Mouse (Mus musculus) monocyte, adult 2 months (primary cell): ENCODE results near the gene Tpgs1.
A peak's percentile ranks its signal among the peaks of the same experiment; 100 is the strongest.
"Not testable (repeated sequence)": the region's sequence is repeated elsewhere in the genome, so short reads cannot be mapped to it uniquely, and the experiment has no call there.

Experiments used
- DNase-seq, 2 experiments: peaks; one replicate each; pipeline ENCODE4 v3.0.0; 2022; ENCODE audit warnings: low spot score in 2 of 2, low read depth in 1 of 2

The Tpgs1 gene

DNA sequence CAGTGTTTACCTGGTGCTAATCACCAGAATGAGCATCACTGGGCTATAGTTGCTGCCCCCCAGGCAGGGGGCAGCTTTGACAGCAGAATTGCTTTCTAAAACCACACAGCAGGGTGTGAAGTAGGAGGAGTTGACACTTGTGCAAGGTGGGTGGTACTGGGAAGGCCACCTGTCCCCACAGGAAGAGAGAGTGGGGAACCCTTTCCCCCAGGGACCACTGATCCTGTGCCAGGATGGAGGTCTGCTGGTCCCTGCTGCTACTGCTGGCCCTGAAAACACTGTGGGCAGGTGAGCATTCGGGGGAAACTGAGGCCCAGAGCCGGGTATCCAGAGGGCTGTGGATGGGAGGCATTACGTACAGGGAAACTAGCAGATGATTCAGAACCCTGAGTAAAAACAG lies 20.0 kb downstream of the Tpgs1 start:
- no peak for DNase-seq

DNA sequence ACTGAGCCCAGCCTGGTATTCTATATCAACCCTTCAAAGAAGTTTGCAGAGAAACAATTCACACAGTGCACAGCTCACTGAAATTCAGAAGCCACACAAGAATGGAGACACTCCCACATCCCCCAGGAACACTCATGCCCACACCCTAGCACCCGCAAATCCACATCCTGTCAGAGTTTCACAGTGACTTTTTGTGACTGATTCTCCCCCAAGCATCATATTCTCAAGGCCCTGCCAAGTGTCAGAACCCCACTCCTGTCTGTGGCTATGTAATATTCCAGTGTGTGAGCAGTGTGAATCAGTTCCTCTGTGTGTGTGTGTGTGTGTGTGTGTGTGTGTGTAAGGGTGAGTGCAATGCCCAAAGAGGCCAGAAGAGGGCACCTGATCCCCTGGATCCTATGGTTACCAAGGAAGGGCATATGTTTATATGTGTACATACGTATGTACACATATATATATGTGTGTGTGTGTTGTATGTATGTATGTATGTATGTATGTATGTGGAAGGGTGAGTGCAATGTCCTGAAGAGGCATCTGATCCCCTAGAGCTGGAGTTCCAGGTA lies 22.9 kb downstream of the Tpgs1 start:
- DNase-seq = no peak

DNA sequence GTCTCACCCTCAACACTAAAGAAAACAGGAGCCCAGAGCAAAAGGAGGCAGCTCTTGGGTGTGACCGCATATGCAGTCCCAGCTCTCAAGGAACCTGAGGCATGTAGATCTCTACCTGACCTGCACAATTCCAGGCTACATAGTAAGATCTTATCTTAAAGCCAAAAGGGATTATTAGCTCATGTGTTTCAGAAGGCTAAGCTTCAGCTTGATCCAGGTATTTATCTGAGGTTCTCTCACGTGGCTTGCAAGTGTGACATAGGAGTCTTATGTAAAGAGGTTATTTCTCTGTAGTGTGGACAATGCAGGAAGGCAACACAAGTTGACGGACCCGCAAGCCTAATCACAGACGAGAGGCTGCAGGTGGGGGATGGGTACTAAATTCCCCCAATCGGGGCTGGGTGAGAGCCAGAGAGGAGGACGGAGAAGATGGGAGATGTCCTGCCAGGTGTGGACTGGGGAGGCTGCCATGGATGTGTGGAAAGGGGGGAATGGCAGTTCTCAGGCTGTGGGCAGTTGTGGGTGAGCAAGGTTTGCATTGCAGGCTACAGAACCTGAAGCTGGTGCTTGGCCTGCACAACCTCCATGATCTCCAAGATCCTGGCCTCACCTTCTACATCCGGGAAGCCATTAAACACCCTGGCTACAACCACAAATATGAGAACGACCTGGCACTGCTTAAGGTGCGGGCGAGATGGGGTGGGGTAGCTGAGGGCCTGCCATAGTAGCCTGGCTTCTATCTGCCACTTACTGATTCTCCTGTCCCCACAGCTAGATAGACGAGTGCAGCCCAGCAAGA lies 24.6 kb downstream of the Tpgs1 start:
- DNase-seq = no peak

DNA sequence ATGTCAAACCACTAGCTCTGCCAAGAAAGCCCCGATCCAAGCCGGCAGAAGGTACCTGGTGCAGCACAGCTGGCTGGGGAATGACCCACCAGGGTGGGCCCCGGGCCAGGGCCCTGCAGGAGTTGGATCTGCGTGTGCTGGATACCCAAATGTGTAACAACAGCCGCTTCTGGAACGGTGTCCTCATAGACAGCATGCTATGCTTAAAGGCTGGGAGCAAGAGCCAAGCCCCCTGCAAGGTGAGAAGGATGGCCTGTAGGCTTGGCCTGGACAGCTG lies 25.1 kb downstream of the Tpgs1 start:
- no peak for DNase-seq

DNA sequence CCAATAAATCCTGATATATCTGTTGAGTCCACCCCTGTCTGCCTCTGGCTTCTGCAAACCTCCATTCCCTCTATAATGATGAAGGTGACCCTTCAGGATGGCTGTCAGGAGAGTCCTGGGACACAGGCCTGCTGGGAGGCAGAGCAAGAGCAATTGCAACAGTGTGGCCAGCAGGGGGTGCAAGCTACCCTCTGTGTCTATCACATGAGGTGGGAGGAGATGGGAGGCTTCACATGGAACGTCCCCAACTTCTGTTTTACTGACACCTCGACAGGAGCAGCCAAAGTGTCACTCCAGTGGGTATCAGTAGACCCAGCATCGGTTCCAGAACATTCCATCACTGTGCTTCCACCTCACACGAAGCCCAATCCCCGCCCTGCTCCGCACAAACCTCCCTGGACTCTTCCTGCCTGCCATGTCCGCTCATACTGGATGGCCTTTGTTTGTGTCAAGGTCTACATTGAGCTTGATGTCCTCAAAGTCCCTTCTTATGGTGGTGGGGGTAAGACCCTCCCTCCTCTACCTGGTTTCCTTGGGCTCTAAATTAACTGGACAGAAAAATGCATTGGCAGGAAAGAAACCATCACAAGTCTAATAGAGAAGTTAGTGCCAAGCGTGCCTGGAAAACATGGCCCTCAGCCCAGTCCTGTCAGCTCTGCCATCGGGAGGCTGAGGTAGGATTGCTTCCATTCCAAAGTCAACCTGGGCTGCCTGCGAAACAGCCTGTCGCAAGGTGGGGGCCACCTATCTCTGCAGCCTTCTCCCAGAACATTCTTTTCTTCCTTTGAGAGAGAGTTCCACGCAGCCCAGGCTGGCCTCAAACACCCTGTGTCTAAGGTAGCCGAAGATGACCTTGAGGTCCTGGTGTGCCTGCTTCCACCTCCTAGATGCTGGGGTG lies 26.3 kb downstream of the Tpgs1 start:
- DNase-seq = peak in 1 of 2 experiments; percentile 60

DNA sequence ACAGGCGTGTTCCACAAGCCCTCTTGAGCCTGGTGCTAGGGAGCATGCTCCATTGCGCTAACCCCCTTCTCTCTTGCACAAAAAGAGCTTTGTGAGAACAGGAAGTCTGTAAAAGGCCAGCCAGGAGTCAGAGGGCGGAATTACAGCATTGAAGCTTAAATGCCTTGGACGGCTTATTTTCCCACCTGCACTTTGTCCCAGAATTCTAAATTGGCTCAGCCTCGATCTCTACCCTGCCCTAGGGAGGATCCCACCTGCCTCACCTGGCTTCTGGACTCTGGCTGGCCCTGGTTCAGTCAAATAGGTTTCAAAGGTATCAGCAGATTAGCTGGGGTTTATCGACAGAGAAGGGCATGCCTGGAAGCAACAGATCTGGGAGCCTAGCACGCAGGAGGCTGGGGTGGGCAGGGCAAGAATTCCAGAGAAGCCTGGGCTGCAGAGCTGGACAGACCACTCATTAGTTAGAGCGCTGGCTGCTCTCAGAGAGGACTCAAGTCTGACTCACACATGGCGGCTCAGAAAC lies 27.0 kb downstream of the Tpgs1 start:
- no peak for DNase-seq

DNA sequence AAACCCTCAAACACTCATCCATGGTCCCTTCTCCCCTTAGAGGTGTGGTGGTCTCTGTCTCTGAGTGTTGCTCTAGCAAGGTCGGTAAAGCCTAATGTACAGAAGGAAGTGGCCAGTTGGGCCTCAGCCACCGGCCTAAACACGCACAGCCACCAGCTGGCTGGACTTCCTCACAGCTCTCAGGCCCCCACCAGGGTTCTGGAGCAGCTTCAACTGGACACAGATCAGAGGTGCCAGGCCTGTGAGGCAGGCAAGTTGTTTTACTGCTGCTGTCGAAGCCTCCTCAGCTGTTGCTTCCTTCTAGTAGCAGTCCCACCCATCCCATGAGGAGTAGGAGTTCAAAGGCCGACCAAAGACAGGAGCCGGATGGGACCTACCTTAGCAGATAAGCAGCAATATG lies 28.7 kb downstream of the Tpgs1 start:
- no peak for DNase-seq

DNA sequence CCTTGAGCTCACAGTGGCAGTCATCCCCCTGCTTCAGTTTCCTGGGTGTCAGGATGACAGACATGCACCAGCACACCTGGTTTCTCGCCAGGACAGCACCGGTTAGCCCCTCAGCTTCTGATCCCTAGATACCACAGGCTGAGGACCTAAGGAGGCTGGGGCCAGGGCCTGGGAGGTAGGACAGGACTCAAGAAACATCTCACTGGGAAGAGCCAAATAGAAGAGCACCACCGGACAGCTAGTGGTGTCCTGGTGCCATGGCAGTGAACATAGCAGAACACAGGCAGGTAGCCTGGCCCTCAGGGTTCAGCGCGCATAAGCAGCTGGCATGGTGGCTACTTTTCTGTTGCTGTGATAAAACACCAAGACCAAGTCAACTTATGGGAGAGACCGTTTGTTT lies 29.3 kb downstream of the Tpgs1 start:
- DNase-seq = no peak

DNA sequence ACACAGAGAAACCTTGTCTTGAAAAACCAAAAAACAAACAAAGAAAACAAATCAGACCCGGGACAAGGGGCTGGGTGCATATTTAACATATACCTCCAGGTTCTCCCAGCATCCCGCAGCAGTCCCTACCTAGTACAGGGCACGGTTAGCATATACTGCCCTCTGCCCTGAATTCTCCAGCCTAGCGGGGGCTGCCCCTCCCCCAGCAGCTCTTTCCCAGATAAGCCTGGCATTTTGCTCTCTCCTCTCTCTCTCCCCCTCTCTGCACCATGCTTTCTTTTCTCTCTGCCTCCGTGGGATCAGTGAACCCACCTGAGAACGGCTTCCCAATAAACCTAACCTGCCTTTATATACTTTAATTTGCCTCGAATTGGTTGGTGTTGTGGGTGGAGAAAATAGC lies 31.5 kb downstream of the Tpgs1 start:
- no peak for DNase-seq

DNA sequence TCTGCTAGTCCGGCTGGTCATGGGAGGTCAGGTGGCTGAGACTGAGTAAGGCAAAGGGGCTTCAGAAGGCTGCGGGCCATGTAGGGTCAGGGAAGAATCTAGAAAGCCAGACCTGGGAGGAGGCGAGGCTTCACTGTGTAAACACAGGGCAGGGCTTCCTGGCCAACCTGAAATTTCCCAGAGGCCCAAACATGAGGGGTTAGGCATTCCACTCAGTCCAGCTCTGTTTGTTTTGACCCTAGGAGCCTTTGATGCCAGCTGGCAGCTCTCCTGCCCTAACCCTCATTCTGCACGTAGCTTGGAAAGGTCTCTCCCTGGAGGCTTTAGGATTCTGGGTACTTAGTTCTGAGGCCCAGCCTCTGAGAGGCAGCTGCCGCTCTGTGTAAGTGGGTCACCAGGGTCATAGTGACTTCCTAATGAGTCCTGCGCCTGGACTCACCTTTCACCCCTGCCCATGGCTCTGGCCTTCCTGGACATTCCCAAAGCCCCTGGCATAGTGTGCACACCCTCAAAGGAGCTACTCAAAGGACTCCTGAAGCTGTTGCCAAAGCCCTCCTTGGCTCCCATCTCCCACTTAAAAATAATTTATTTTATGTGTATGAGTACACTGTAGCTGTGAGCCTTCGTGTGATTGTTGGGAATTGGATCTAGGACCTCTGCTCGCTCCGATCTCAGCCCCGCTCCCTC lies 32.4 kb downstream of the Tpgs1 start:
- no peak for DNase-seq

DNA sequence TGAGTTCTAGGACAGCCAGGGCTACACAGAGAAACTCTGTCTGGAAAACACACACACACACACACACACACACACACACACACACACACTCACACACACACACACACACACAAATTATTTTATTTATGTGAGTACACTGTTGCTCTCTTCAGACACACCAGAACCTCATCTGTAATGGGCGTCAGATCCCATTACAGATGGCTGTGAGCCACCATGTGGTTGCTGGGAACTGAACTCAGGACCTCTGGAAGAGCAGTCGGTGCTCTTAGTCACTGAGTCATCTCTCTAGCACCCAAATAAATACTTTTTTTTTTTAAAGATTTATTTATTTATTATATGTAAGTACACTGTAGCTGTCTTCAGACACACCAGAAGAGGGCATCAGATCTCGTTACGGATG lies 33.8 kb downstream of the Tpgs1 start:
- not testable (repeated sequence) for DNase-seq

DNA sequence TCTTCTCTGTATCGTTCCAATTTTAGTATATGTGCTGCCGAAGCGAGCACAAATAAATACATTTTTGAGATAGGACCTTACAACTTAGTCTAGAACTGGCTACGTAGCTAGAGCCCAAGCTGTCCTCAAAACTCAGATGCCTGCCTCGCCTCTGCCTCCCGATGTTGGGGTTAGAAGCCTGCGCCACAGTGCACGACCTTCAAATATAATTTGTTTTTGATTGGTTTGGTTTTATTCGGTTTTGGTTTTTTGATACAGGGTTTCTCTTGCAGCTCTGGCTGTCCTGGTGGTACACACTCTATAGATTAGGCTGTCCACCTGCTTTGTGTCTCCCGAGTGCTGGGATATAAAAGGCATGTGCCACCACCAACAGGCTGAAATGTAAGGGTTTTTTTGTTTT lies 34.4 kb downstream of the Tpgs1 start:
- no peak for DNase-seq

DNA sequence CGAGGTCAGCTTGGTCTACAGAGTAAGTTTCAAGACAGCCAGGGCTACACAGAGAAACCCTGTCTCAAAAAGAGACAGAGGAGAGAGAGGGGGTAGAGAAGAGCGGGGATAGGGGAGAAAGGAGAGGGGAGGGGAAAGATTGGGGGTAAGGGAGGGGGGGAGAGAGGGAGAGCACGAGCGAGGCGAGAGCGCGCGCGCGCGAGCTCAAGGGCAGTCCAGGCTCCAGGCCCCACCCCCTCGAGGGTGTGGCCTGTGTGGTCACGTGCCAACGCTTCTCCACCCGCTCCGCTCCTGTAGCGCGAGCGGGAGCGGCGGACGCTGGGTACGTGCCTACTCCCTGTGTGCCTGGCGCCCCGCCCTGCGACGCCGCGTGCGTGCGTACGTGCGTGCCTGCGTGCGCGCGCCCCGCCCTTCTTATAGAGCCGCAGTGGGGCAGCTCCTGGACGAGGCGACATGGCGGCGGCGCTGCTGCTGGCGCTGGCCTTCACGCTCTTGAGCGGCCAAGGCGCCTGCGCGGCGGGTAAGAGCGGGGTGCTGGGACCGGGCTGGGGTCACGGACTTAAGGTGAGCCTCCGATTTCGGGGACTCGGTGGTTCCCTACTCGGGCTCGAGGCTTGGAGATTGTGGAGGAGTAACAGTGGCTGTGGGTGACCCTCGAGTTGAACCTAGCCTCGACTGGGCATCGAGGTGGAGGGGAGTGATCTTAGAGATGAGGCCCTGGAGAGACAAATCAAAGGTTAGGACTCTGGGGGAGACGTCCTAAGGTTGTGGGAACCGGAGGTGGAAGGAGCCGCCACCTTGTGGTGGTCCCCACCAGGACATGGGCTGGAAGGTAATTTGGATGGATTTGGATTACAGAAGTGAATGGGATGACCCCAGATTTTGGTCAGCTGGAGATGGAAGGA lies 35.1 kb downstream of the Tpgs1 start, which contains the start of gene Bsg:
Gene Bsg (plus strand): TSS at position 427 of the 905 bp plus-strand sequence.
- DNase-seq = peak; percentile 94 to 97

DNA sequence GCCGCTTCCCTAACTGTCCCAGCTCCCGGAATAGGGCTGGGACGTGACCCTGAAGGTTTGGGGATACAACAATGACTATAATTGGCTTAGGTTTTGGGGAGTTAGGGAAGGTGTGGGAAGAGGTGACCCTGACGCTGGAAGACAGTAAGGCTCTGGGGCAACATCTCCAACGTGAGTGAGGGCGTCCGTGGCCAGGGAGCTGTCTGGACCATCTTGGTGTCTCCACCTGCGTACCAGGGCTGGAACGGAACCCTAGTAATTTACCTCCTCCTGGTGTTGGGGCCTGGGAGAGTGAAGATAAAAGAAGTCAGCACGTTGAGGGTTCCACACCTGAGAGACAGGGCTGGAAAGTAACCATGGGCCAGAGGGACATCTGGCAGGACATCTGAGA lies 35.8 kb downstream of the Tpgs1 start:
- DNase-seq = no peak

DNA sequence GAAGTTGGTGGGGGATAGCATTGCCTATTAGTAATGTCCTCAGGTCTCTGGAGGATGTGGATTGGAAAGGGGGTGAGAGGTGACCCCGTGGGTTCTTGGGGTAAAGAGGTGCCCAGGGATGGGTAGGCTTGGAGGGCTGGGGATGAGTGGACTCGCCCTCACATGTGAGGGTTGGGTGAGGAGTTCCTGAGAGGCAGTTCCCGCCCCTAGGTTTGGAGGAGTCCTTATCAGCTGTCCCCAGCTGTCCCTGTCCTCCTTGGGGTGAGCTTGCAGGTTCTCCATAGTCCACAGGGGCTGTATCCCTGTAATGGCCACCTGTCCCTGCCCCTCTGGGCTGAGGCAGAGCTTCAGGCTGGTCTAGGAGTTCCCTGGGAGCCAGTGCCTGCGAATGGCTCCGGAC lies 36.8 kb downstream of the Tpgs1 start:
- no peak for DNase-seq

DNA sequence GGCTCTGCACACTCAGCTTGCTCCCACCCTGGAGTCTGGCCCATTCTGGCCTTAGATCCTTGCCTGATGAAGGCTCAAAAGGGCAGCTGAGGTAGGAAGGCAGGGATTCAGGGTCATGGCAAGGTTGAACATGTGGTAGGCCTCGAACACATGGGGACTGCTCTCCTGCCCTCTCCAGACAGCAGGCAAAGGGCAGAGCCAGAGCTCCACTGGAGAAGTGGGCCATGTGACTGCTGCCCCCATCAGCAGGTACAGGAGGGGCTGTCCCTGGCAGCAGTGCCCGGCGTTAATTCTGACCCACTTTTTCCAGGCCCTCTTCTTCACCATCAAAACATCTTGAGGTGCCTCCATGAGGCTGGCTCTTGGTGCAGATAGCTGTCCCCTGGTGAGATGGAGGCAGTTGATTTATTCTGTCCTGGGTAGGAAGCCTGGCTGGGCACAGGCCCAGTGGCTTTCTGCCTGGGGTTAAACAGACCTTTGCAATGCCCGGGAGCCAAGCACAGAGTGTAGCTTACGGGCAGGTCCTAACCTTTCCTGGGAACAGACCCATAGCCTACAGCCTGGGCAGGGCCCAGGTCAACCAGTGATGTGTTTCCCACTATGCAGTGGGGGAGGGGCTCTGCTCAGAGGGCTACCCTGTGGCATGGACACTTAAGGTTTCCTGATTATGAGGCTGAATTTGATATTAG lies 37.4 kb downstream of the Tpgs1 start:
- DNase-seq = no peak

DNA sequence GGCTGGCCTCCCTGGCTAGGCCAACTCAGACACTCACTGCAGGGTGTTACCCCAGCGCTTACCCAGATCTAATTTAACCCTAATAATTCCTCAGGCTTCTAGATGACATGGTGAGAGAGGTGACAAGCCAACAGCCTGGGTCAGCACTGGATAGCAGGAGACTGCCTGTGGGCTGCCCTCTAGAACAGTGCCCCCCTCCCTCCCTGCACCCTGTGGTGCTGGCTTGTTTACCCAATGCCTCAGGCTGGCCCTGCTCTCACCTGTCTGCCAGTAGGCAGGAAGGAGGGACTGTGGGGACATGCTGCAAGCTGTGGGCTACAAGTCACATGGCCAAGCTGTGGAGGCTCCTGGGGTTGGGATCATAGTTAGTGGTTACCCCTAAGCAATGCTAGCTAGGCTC lies 38.0 kb downstream of the Tpgs1 start:
- DNase-seq = no peak

DNA sequence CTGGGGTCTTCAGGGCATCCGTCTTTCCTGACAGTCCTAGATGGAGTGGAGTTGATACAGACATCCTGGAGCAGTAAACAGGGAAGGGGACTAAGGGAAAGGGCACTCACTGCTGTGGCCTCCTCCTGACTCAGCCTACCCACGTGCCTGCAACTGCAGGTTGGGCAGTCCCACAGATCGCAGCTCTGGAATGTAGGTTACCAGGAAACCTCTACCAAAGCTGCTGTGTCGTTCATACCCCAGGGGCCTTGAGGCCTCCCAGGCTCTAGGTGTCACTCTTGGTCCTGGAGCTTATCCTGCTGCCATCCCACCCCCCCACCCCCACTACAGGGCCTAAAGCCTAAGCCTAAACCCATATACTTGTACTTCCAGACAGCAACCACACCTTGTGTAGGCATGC lies 38.6 kb downstream of the Tpgs1 start:
- DNase-seq = no peak

DNA sequence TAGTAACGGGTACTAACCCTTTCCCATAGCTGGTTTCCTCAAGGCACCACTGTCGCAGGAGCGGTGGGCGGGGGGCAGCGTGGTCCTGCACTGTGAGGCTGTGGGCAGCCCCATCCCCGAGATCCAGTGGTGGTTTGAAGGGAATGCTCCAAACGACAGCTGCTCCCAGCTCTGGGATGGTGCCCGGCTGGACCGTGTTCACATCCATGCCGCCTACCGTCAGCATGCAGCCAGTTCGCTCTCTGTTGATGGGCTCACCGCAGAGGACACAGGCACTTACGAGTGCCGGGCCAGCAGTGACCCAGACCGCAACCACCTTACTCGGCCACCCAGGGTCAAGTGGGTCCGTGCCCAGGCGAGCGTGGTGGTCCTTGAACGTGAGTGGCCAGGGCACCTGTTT lies 39.5 kb downstream of the Tpgs1 start:
- no peak for DNase-seq

DNA sequence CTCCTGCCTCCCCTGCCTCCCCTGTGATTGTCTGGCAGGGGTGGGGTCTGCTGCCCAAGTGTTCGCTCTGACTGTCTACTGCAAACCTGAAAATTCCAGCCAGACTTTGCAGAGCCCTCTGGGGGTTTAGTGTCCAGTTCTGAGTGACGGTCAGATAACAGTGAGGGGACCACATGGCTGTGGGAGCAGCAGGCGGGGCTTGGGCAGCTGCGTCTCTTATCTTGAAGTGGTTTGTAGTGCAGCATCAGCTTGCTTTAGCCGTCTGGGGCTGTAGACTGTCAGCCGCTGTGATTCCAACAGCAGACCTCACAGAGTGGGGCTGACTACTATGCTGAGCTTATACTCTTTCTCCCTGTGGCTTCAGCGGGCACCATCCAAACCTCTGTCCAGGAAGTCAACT lies 40.1 kb downstream of the Tpgs1 start:
- no peak for DNase-seq
